Mouse (Mus musculus): ENCODE data around the gene Pla2g4e. TPM values are rescaled to one million over a fixed set of nuclear protein-coding genes. Genes with fewer than 3 reads are reported as not detected.

The Pla2g4e gene
- total and polyA plus RNA-seq, 3 experiments = not detected

- DNase-seq (ENCODE audit: low read depth, low spot score) = no peak
- Histone ChIP-seq H3K36me3 (ENCODE audit: control insufficient read depth in 1 of 2, insufficient read depth in 2 of 2, low read length in 2 of 2) (no peaks in the 10 kb centered on the region), H3K27me3 (ENCODE audit: control insufficient read depth in 1 of 2, insufficient read depth in 2 of 2, low read length in 2 of 2) (peaks cover 7 to 9% of the 10 kb centered on the region in 2 experiments), H3K4me1 (ENCODE audit: control insufficient read depth in 1 of 2, insufficient read depth in 2 of 2, low read length in 2 of 2) (no peaks in the 10 kb centered on the region), H3K4me3 (ENCODE audit: control insufficient read depth in 1 of 2, insufficient read depth in 1 of 2, low read depth in 2 of 2, low read length in 2 of 2) (no peak overlapping the region), H3K27ac (ENCODE audit: control insufficient read depth, low read depth, low read length) (no peak overlapping the region), H3K9ac (ENCODE audit: control insufficient read depth, low read depth, low read length, poor library complexity, severe bottlenecking) (no peak overlapping the region), H3K79me2 (ENCODE audit: control insufficient read depth, insufficient read depth, low read length, poor library complexity) (no peaks in the 10 kb centered on the region), H3K9me3 (replicated peaks; ENCODE audit: insufficient read depth, low read length) (no peaks in the 10 kb centered on the region)
- TF ChIP-seq MAFK (IDR thresholded peaks at IDR 0.05; ENCODE audit: borderline replicate concordance, low read depth, low read length) = no peak
- TF ChIP-seq USF2 (IDR thresholded peaks at IDR 0.05; ENCODE audit: borderline replicate concordance in 1 of 2, insufficient read depth in 1 of 2, low read depth in 1 of 2, low read length in 2 of 2) = no peak
- no peak for TF ChIP-seq NELFE (IDR thresholded peaks at IDR 0.05; ENCODE audit: low read depth, low read length)
- no peak for TF ChIP-seq POLR2AphosphoS2 (IDR thresholded peaks at IDR 0.05; ENCODE audit: low read length)
- TF ChIP-seq ELF1 (IDR thresholded peaks at IDR 0.05; ENCODE audit: low read depth, low read length) = no peak
- peak in 1 of 3 experiments; percentile 14; a peak in 1 of 6 replicates for TF ChIP-seq CTCF (IDR thresholded peaks at IDR 0.05 in 2 of 3, conservative IDR thresholded peaks at IDR 0.05 in 1 of 3; ENCODE audit: control insufficient read depth in 1 of 3, insufficient read depth in 1 of 3, low read depth in 2 of 3, low read length in 3 of 3, poor library complexity in 1 of 3, severe bottlenecking in 1 of 3)
- TF ChIP-seq TAL1 (IDR thresholded peaks at IDR 0.05; ENCODE audit: low read length) = no peak
- TF ChIP-seq NRF1 (IDR thresholded peaks at IDR 0.05; ENCODE audit: insufficient read depth, low read depth, low read length, poor library complexity, severe bottlenecking) = no peak
- TF ChIP-seq TCF12 (IDR thresholded peaks at IDR 0.05; ENCODE audit: low read depth, low read length) = no peak
- TF ChIP-seq CHD2 (IDR thresholded peaks at IDR 0.05; ENCODE audit: low read length) = no peak
- TF ChIP-seq E2F4 (IDR thresholded peaks at IDR 0.05; ENCODE audit: borderline replicate concordance, low read depth, low read length) = no peak
- peak; percentile 83 for TF ChIP-seq TBP (IDR thresholded peaks at IDR 0.05; ENCODE audit: low read depth, low read length)
- TF ChIP-seq UBTF (IDR thresholded peaks at IDR 0.05; ENCODE audit: borderline replicate concordance, insufficient read depth, low read depth, low read length) = no peak
- no peak for TF ChIP-seq SMC3 (IDR thresholded peaks at IDR 0.05; ENCODE audit: low read depth, low read length)
- no peak for TF ChIP-seq MYB (IDR thresholded peaks at IDR 0.05; ENCODE audit: low read depth, low read length)
- no peak for TF ChIP-seq POLR2A (IDR thresholded peaks at IDR 0.05; ENCODE audit: control insufficient read depth in 1 of 2, insufficient read depth in 1 of 2, low read depth in 1 of 2, low read length in 2 of 2, poor library complexity in 1 of 2)
- TF ChIP-seq MYC (IDR thresholded peaks at IDR 0.05; ENCODE audit: low read depth, low read length) = 0 out of 2 replicates have a peak, but pooled peaks have one; percentile 35
- TF ChIP-seq RAD21 (IDR thresholded peaks at IDR 0.05; ENCODE audit: low read depth, low read length) = no peak
Measured at GRCm38 (mm10) chr2:120211448-120211847, 33.7 kb downstream of the Pla2g4e start.

GRCm38 (mm10) chr2:120207926-120208325 is 37.2 kb downstream of the Pla2g4e start:
- Histone ChIP-seq H3K27ac (ENCODE audit: control insufficient read depth, low read depth, low read length) (no peak overlapping the region), H3K4me3 (ENCODE audit: control insufficient read depth in 1 of 2, insufficient read depth in 1 of 2, low read depth in 2 of 2, low read length in 2 of 2) (no peak overlapping the region), H3K79me2 (ENCODE audit: control insufficient read depth, insufficient read depth, low read length, poor library complexity) (no peaks in the 10 kb centered on the region), H3K27me3 (ENCODE audit: control insufficient read depth in 1 of 2, insufficient read depth in 2 of 2, low read length in 2 of 2) (peaks cover 9 to 20% of the 10 kb centered on the region in 2 experiments), H3K4me1 (ENCODE audit: control insufficient read depth in 1 of 2, insufficient read depth in 2 of 2, low read length in 2 of 2) (no peaks in the 10 kb centered on the region), H3K9ac (ENCODE audit: control insufficient read depth, low read depth, low read length, poor library complexity, severe bottlenecking) (no peak overlapping the region), H3K9me3 (replicated peaks; ENCODE audit: insufficient read depth, low read length) (no peaks in the 10 kb centered on the region), H3K36me3 (ENCODE audit: control insufficient read depth in 1 of 2, insufficient read depth in 2 of 2, low read length in 2 of 2) (no peaks in the 10 kb centered on the region)
- no peak for DNase-seq (ENCODE audit: low read depth, low spot score)
- TF ChIP-seq GATA1 (IDR thresholded peaks at IDR 0.05; ENCODE audit: low read depth, low read length) = 0 out of 2 replicates have a peak, but pooled peaks have one; percentile 10
- TF ChIP-seq MEF2A (IDR thresholded peaks at IDR 0.05; ENCODE audit: extremely low read depth, insufficient replicate concordance, low read depth, low read length, poor library complexity, severe bottlenecking) = no peak
- no peak for TF ChIP-seq RAD21 (IDR thresholded peaks at IDR 0.05; ENCODE audit: low read depth, low read length)
